Mouse (Mus musculus) left cerebral cortex, postnatal 36 days (tissue): ENCODE measurements around the gene Cyp4a10. TPM values are rescaled to one million over a fixed set of nuclear protein-coding genes. Genes with fewer than 3 reads are reported as not detected.
A peak's percentile ranks its signal among the peaks of the same experiment; 100 is the strongest.
"Not testable (repeated sequence)": the region's sequence is repeated elsewhere in the genome, so short reads cannot be mapped to it uniquely, and the experiment has no call there.

ENCODE experiments used
- DNase-seq, 2 experiments: peaks; one replicate each; pipeline ENCODE4 v3.0.0; 2021 to 2022; ENCODE audit warnings: low spot score in 2 of 2, mixed read lengths in 1 of 2
- intact Hi-C: fragments of 180-260 bp; cut with DNase I; formaldehyde crosslinking; loops from one replicate; pipeline ENCODE4 v1.15.1; 2025
- total RNA-seq, 2 experiments: library from RNA; stranded (reverse); gene quantifications; 2 replicates each; pipeline ENCODE4 v1.2.3; 2021

Gene Cyp4a10
- not detected for total RNA-seq

- intact Hi-C loops, DNase-seq: not testable (repeated sequence)
Measured at GRCm38 (mm10) chr4:115518000-115518399, at the start of gene Cyp4a10. Gene Cyp4a10 (plus strand): TSS chr4:115518264.

DNA sequence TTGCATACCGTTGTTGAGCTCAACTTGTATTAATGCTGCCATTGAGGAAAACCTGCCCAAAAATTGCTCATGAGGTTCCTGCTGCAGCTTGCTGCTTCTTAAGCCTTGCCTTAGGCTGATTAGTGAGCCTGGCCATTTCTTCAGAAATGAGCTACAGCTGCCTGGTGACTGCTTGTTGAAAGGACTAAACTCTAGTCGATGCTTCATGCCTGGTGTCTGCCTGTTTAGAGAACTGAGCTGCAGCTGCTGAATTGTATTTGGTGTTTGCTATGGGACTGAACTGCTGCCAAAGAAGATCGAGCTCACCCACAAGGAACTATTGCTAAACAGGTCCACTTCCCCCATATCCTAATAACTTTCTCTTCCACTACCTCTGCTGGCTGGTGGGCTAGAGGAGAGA lies 44.5 kb upstream of the Cyp4a10 start:
- intact Hi-C loops, DNase-seq: not testable (repeated sequence)

DNA sequence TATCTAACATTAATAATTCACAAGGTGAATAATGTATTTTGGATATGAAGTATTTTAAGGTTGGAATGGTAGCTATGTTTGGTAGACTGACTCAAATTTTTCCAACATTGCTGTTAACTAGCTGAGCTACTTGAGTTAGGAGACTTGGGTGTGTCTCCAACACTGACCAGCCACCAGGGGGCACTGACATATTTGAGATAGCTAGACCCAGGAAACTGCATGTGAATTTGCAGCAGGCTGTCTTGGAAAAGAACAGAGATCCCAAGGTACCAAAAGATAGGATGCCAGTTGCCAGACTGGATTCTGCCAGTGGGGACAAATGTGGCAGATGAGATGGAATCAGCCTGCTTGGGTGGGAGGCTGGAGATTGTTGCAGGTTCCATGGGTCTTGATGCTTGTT lies 42.0 kb upstream of the Cyp4a10 start:
- peak in 1 of 2 experiments; percentile 9 for DNase-seq
- intact Hi-C loops: loop anchor here (5.0 kb wide), 1 partner anchor 236 kb away; no protein-coding TSS in a partner anchor

GRCm38 (mm10) chr4:115481006-115481652 lies 36.9 kb upstream of the Cyp4a10 start:
- intact Hi-C loops: no loop called here

GRCm38 (mm10) chr4:115496001-115496400 lies 22.1 kb upstream of the Cyp4a10 start, which contains the start of gene Cyp4a14:
Gene Cyp4a14 (minus strand): TSS chr4:115496142.
- intact Hi-C loops: no loop called here
- DNase-seq: no peak

More at GRCm38 (mm10) chr4:115481006-115481652, 36.9 kb upstream of the Cyp4a10 start:
- peak in 1 of 2 experiments; percentile 3 for DNase-seq

DNA sequence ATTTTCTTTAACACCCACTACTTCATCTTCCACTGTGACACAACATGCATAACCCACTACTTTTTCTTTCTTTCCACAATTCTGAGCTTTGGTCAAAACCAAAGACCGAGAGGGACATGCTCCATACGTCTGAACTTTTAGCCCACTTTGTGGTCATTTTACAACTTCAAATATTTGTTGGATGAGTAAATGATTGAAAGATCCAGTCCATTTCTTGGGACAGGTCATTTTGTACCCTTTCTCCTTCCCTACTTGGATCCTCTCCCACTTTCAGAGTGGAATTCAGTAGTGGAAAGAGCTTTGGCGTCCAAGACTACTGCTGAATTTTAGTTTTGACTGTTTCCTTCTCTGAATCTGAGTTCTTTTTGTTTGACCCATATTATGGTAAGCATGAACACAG lies 20.6 kb upstream of the Cyp4a10 start:
- intact Hi-C loops: no loop called here
- DNase-seq: no peak

DNA sequence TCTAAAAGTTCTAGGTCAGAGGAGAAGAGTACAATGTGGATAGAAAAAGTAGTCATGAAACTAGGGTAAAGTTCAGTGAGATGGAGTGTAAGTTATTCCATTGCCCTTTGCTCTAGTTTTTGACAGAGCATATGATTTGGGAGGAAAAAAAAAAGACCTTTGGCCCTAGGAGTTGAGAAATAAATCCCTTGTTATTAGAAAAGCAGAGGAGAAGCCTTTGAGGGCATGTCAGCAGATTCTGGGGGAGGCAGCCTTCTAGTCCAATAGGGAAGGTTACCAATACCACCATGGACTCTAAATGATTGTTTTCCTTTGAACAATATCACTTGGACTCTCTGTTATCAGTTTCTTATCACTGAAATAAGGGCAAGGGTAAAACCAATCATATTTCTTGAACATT lies 4.1 kb upstream of the Cyp4a10 start:
- DNase-seq, intact Hi-C loops: not testable (repeated sequence)

- no peak for DNase-seq
- intact Hi-C loops: no loop called here
Measured at GRCm38 (mm10) chr4:115519444-115519843, 1.4 kb downstream of the Cyp4a10 start.

GRCm38 (mm10) chr4:115521766-115522165 lies 3.7 kb downstream of the Cyp4a10 start:
- intact Hi-C loops: no loop called here
- DNase-seq: no peak

GRCm38 (mm10) chr4:115545101-115545500 lies 27.0 kb downstream of the Cyp4a10 start:
- DNase-seq: no peak
- intact Hi-C loops: no loop called here

DNA sequence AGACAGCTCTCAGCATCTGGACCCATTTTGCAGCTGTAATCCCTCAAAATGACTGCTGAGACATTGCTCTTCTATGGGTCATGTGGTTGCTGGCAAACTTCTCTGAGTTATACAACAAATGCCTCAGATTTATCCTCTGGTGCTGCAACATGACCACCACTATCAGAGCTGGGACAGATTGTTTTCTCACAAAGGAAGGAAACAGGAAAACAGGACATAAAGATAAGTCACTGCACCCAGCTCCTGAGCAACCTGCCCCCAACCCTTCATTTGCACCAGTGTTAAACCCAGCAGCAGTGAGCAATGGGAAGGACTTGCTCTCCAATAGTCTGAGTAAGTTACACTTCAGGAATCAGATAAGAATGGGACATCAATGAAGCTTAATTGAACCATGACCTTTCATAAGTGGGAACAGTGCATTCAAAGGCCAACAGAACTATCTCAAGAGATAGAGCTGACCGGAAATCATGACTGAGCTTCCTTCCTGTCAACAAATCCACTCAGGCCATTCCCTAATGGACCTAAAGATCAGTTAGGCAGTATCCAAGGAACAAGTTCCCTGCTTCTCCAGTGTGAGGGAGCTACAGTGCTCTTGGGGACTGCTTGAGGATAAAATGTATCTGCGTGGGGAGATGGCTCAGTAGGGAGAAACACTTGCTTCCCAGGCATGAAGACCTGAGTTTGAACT lies 28.2 kb downstream of the Cyp4a10 start:
- intact Hi-C loops: no loop called here

DNA sequence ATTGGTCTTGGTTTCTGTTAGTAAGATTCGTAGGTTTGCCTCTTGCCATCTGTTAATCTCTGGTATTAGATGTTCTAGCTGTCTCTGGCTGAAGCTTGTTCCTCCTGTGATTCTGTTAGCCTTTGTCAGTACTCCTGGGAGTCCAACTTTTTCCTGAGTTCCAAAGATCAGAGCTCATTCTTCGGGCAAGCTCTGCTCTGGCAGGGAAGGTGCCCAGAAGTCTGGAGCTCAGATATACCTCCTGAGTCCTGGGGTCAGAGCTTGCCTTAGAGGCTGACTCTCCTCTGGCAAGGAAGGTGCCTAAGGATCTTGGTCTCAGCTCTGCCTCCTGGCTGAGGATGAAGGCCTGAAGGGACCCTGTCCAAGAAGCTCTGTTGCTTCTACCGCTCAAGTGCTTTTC lies 34.7 kb downstream of the Cyp4a10 start:
- intact Hi-C loops: no loop called here
- DNase-seq: no peak

More for the DNA sequence above, 28.2 kb downstream of the Cyp4a10 start:
- DNase-seq: no peak

GRCm38 (mm10) chr4:115555513-115555912 lies 37.4 kb downstream of the Cyp4a10 start:
- no peak for DNase-seq
- intact Hi-C loops: no loop called here

DNA sequence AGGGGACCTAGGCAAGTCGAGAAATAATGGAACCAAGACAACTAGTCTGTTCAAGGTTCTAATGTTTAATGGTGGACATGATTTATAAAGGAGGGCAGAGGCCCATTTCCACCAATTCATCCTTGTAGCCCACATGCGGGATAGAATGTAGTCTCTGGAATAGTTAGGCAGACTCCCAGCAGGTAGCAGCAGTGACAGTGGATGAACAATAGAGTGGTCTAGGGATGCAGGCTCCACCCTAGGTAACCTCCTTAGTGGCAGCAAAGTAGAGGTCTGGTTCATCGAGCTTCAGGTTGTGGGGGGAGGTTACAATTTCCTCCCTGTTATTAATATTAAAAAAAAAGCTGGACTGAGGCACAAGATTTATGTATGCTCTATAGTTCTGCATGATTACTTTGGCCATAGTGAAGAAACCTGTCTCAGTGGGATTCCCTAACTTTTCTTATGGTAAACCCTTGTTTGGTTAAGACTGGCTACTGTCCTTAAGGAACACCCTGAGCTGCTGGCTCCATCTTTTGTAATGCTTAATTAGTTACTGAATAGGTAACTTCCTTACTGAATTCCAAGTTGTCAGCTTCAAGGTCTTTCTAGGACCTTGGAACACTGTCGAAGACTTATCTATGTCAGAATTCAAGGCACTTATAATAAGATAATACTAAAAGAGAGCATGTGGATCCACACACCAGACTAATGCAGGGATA lies 39.9 kb downstream of the Cyp4a10 start:
- intact Hi-C loops: no loop called here
- no peak for DNase-seq

DNA sequence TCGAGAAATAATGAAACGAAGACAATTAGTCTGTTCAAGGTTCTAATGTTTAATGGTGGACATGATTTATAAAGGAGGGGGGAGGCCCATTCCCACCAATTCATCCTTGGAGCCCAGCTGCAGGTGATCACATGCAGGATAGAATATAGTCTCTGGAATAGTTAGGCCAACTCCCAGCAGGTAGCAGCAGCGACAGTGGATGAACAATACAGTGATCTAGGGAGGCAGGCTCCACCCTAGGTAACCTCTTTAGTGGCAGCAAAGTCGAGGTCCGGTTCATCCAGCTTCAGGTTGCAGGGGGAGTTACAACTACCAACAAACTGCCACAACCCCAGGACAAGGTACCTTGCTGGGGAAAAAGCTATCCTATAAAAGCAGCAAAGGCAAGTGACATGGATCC lies 43.2 kb downstream of the Cyp4a10 start:
- DNase-seq, intact Hi-C loops: not testable (repeated sequence)

- intact Hi-C loops: no loop called here
Measured at GRCm38 (mm10) chr4:115563401-115563800, 45.3 kb downstream of the Cyp4a10 start, which contains the start of gene Cyp4a31. Gene Cyp4a31 (plus strand): TSS chr4:115563649.

GRCm38 (mm10) chr4:115564469-115565225 lies 46.6 kb downstream of the Cyp4a10 start:
- intact Hi-C loops, DNase-seq: not testable (repeated sequence)

More at GRCm38 (mm10) chr4:115563401-115563800, 45.3 kb downstream of the Cyp4a10 start, which contains the start of gene Cyp4a31:
- DNase-seq: no peak

DNA sequence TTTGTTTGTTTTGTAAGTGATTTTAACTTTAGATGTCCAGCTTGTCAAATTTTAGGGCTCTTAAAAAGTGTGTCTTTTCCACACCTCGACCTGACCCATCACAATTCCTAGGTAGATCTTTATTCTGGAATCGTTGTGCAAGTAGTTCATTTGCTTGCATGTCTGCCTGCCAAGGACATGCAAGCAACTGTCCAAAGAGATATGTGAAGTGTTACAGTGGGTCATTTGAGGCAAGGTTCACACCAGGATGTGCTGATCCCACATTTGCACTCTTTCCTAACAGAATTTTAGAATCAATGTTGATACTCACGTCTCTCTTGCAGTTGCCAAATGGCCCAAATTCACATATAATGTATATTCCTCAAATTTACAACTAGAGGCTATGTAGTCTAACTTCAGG lies 57.2 kb downstream of the Cyp4a10 start:
- intact Hi-C loops: no loop called here
- no peak for DNase-seq

GRCm38 (mm10) chr4:115575776-115576175 lies 57.7 kb downstream of the Cyp4a10 start:
- intact Hi-C loops: no loop called here
- DNase-seq: no peak

DNA sequence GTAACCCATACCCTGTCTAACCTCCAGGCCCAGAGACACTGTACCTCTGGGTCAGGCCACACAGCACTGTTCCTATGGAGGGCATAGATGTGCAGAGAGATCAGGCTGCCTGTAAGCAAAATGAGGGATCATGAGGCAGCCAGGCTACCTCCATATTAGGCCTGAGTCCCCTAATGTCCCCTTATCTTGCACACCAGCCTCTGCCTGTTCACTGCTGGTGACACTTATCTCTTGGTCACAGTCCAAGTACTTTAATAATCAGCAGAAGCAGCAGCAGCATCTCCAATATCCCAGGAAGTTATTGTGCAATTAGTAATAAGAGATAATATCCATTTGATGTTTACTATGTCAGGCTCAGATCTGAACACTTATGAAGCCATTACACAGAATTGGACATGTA lies 65.0 kb downstream of the Cyp4a10 start:
- intact Hi-C loops: no loop called here
- DNase-seq: no peak
